Mouse (Mus musculus): ENCODE results near the gene Wfdc6a. TPM values are rescaled to one million over a fixed set of nuclear protein-coding genes. Genes with fewer than 3 reads are reported as not detected.

Wfdc6a gene
- polyA plus RNA-seq (2014; fragmentation: Illumina TruSeq; extraction: RNeasy Lipid Tissue Mini Kit (QIAGEN cat#74804); ENCODE audit: low read depth, low replicate concordance): not detected

DNA sequence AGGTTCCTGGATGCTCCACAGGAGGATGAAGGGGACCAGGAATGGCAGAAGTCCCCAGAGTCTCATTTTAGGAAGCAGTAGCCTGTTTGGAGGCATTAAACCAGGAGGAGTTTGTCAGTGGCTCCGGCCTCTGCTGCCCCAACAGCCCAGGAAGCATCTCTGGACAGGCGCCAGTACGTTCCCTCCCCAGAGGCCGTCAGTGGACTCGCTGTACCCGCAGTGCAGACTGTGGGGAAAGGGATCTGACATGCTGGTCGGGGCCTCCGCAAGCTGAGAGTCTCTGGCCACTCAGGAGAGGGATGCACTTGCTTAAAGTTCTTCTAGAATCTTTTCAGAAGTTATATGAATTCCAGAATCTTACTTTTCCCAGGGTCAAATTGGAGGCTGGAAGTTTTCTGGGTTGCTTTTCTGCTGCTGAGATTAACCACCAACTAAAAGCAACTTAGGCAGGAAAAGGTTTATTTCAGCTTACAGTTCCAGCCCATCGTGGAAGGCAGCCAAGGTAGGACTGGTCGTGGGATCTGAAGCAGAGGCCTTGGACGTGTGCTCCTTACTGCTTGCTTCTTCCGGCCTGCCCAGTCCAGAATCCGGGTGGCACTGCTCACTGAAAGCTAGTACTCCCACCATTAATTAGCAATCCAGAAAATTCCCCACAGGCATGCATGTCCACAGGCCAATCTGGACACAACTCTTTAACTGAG is at the start of gene Wfdc6a:
Gene Wfdc6a, minus strand, starts transcription at position 423 of the 701 bp plus-strand sequence.

DNA sequence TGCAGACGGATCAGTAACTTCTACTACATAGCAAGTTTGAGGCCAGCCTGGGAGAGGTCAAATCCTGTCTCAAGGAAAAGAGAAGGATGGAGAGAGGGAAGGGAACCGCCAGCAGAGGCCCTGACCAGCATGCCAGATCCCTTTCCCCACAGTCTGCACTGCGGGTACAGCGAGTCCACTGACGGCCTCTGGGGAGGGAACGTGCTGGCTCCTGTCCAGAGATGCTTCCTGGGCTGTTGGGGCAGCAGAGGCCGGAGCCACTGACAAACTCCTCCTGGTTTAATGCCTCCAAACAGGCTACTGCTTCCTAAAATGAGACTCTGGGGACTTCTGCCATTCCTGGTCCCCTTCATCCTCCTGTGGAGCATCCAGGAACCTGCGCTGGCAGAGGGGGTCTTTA is 28.2 kb upstream of the Wfdc6a start, which contains the start of the genes Wfdc6b and Wfdc8:
Gene Wfdc6b, plus strand, starts transcription at position 52 of the 400 bp plus-strand sequence.
Gene Wfdc8, minus strand, starts transcription at position 156 of the 400 bp plus-strand sequence.

DNA sequence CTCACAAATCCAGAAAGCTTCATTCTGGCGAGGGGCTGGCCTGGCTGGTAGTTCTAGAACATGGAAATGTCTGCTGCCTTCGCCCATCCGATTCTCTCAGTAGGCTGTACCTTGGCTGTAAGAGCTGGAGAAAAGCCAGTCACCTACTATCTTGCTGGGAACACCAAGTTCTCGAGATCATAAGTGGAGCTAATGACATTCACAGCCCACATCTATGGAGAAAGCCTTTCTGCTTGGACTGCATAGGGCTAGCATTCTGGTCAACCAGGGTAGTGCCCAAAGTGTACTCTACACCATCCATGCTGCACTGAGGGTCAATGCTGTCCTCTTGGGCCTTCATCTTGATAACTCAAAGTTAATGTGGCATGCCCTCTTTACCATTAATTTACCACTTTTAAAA is 8.2 kb upstream of the Wfdc6a start, which contains the start of gene Eppin:
Gene Eppin, minus strand, starts transcription at position 101 of the 400 bp plus-strand sequence.

DNA sequence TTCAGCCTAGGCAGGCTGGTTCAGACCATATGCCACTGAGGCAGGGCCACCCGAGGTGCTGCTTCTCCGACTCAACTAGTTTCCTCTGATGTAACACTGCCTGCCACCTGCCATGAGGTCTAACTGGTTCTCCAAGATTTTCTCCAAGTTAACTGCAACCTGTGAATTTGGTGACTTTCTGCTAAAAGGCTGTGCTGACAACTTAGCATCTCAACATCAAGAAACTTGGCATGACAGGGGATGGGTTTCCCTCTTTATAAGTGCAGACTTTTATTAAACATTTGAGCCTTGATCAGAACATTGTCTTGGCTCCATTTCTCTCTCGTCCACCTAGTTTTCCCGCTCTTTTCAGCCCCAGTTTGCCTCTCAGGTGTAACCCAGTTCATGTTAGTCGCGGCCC is 11.9 kb downstream of the Wfdc6a start, which contains the start of gene Spint3:
Gene Spint3, minus strand, starts transcription at position 101 of the 400 bp plus-strand sequence.

DNA sequence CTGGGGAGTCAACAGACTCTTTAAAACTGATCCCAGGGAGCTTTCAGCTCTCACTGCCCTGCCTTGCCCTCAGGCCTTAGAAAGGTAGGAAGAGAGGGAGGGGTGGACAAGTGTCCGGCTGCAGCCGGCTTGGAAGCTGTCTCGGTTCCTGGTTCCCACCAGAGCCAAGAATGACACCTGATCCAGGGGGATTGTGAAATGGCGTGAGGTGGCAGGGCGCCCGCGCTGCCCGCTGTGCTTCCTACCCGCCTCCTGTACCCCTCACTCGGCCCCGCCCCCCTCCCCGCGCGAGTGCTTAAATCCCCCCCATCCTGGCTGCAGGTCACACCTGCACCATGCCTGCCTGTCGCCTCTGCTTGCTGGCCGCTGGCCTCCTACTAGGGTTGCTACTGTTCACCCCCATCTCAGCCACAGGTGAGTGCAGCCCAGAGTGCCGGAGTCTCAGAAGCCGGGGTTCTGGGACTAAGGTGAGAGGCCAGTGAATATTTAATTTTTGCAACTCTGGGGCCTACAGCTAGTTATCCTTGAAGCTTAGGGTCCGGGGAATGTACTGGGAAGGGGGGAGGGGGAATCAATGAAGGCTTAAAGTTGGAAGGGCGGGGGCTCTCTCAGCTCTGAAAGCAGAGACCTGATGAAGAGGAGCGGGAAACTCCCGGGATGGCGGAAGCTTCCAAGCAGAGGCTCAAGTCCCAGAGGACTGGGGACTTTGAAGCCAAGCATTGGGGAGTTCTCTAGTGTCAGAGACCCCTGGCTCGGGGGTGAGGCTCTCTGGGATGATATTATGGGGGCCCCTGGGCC is 22.7 kb downstream of the Wfdc6a start, which contains the start of gene Wfdc2:
Gene Wfdc2, plus strand, starts transcription at position 23 of the 798 bp plus-strand sequence.

Other genes with a start within 250 kb of the Wfdc6a start
- not detected for gene Slpi, start 196.4 kb downstream of the Wfdc6a start, polyA plus RNA-seq (2014; fragmentation: Illumina TruSeq; extraction: RNeasy Lipid Tissue Mini Kit (QIAGEN cat#74804); ENCODE audit: low read depth, low replicate concordance)
- gene Rbpjl, start 182.3 kb downstream of the Wfdc6a start, polyA plus RNA-seq (2014; fragmentation: Illumina TruSeq; extraction: RNeasy Lipid Tissue Mini Kit (QIAGEN cat#74804); ENCODE audit: low read depth, low replicate concordance): not detected
- not detected for gene Matn4, start 180.3 kb downstream of the Wfdc6a start, polyA plus RNA-seq (2014; fragmentation: Illumina TruSeq; extraction: RNeasy Lipid Tissue Mini Kit (QIAGEN cat#74804); ENCODE audit: low read depth, low replicate concordance)
- gene Sdc4, start 141.6 kb downstream of the Wfdc6a start, polyA plus RNA-seq (2014; fragmentation: Illumina TruSeq; extraction: RNeasy Lipid Tissue Mini Kit (QIAGEN cat#74804); ENCODE audit: low read depth, low replicate concordance): 55.2 TPM
- 7.6 TPM for gene Sys1, start 128.5 kb downstream of the Wfdc6a start, polyA plus RNA-seq (2014; fragmentation: Illumina TruSeq; extraction: RNeasy Lipid Tissue Mini Kit (QIAGEN cat#74804); ENCODE audit: low read depth, low replicate concordance)
- not detected for gene Gm20458, start 124.5 kb downstream of the Wfdc6a start, polyA plus RNA-seq (2014; fragmentation: Illumina TruSeq; extraction: RNeasy Lipid Tissue Mini Kit (QIAGEN cat#74804); ENCODE audit: low read depth, low replicate concordance)
- gene Trp53tg5, start 111.7 kb downstream of the Wfdc6a start, polyA plus RNA-seq (2014; fragmentation: Illumina TruSeq; extraction: RNeasy Lipid Tissue Mini Kit (QIAGEN cat#74804); ENCODE audit: low read depth, low replicate concordance): not detected
- 3.4 TPM for gene Dbndd2, start 99.3 kb downstream of the Wfdc6a start, polyA plus RNA-seq (2014; fragmentation: Illumina TruSeq; extraction: RNeasy Lipid Tissue Mini Kit (QIAGEN cat#74804); ENCODE audit: low read depth, low replicate concordance)
- gene Pigt, start 87.9 kb downstream of the Wfdc6a start, polyA plus RNA-seq (2014; fragmentation: Illumina TruSeq; extraction: RNeasy Lipid Tissue Mini Kit (QIAGEN cat#74804); ENCODE audit: low read depth, low replicate concordance): 7.0 TPM
- not detected for gene Wfdc2, start 23.0 kb downstream of the Wfdc6a start, polyA plus RNA-seq (2014; fragmentation: Illumina TruSeq; extraction: RNeasy Lipid Tissue Mini Kit (QIAGEN cat#74804); ENCODE audit: low read depth, low replicate concordance)
- gene Spint3, start 12.0 kb downstream of the Wfdc6a start, polyA plus RNA-seq (2014; fragmentation: Illumina TruSeq; extraction: RNeasy Lipid Tissue Mini Kit (QIAGEN cat#74804); ENCODE audit: low read depth, low replicate concordance): not detected
- not detected for gene Eppin, start 8.1 kb upstream of the Wfdc6a start, polyA plus RNA-seq (2014; fragmentation: Illumina TruSeq; extraction: RNeasy Lipid Tissue Mini Kit (QIAGEN cat#74804); ENCODE audit: low read depth, low replicate concordance)
- not detected for gene Wfdc6b, start 28.1 kb upstream of the Wfdc6a start, polyA plus RNA-seq (2014; fragmentation: Illumina TruSeq; extraction: RNeasy Lipid Tissue Mini Kit (QIAGEN cat#74804); ENCODE audit: low read depth, low replicate concordance)
- gene Wfdc8, start 28.2 kb upstream of the Wfdc6a start, polyA plus RNA-seq (2014; fragmentation: Illumina TruSeq; extraction: RNeasy Lipid Tissue Mini Kit (QIAGEN cat#74804); ENCODE audit: low read depth, low replicate concordance): not detected
- not detected for gene Wfdc16, start 53.3 kb upstream of the Wfdc6a start, polyA plus RNA-seq (2014; fragmentation: Illumina TruSeq; extraction: RNeasy Lipid Tissue Mini Kit (QIAGEN cat#74804); ENCODE audit: low read depth, low replicate concordance)
- gene Wfdc10, start 70.6 kb upstream of the Wfdc6a start, polyA plus RNA-seq (2014; fragmentation: Illumina TruSeq; extraction: RNeasy Lipid Tissue Mini Kit (QIAGEN cat#74804); ENCODE audit: low read depth, low replicate concordance): not detected
- not detected for gene Wfdc9, start 71.1 kb upstream of the Wfdc6a start, polyA plus RNA-seq (2014; fragmentation: Illumina TruSeq; extraction: RNeasy Lipid Tissue Mini Kit (QIAGEN cat#74804); ENCODE audit: low read depth, low replicate concordance)
- not detected for gene Wfdc11, start 88.6 kb upstream of the Wfdc6a start, polyA plus RNA-seq (2014; fragmentation: Illumina TruSeq; extraction: RNeasy Lipid Tissue Mini Kit (QIAGEN cat#74804); ENCODE audit: low read depth, low replicate concordance)
- gene Wfdc13, start 99.7 kb upstream of the Wfdc6a start, polyA plus RNA-seq (2014; fragmentation: Illumina TruSeq; extraction: RNeasy Lipid Tissue Mini Kit (QIAGEN cat#74804); ENCODE audit: low read depth, low replicate concordance): not detected
- gene Spint4, start 113.1 kb upstream of the Wfdc6a start, polyA plus RNA-seq (2014; fragmentation: Illumina TruSeq; extraction: RNeasy Lipid Tissue Mini Kit (QIAGEN cat#74804); ENCODE audit: low read depth, low replicate concordance): not detected
- gene Spint5, start 129.9 kb upstream of the Wfdc6a start, polyA plus RNA-seq (2014; fragmentation: Illumina TruSeq; extraction: RNeasy Lipid Tissue Mini Kit (QIAGEN cat#74804); ENCODE audit: low read depth, low replicate concordance): not detected
- gene Wfdc3, start 160.5 kb upstream of the Wfdc6a start, polyA plus RNA-seq (2014; fragmentation: Illumina TruSeq; extraction: RNeasy Lipid Tissue Mini Kit (QIAGEN cat#74804); ENCODE audit: low read depth, low replicate concordance): 0.35 TPM
- 4.6 TPM for gene Dnttip1, start 160.5 kb upstream of the Wfdc6a start, polyA plus RNA-seq (2014; fragmentation: Illumina TruSeq; extraction: RNeasy Lipid Tissue Mini Kit (QIAGEN cat#74804); ENCODE audit: low read depth, low replicate concordance)
- 2.9 TPM for gene Ube2c, start 184.5 kb upstream of the Wfdc6a start, polyA plus RNA-seq (2014; fragmentation: Illumina TruSeq; extraction: RNeasy Lipid Tissue Mini Kit (QIAGEN cat#74804); ENCODE audit: low read depth, low replicate concordance)
- 8.5 TPM for gene Tnnc2, start 194.5 kb upstream of the Wfdc6a start, polyA plus RNA-seq (2014; fragmentation: Illumina TruSeq; extraction: RNeasy Lipid Tissue Mini Kit (QIAGEN cat#74804); ENCODE audit: low read depth, low replicate concordance)
- gene Snx21, start 200.4 kb upstream of the Wfdc6a start, polyA plus RNA-seq (2014; fragmentation: Illumina TruSeq; extraction: RNeasy Lipid Tissue Mini Kit (QIAGEN cat#74804); ENCODE audit: low read depth, low replicate concordance): 3.9 TPM
- not detected for gene Acot8, start 219.4 kb upstream of the Wfdc6a start, polyA plus RNA-seq (2014; fragmentation: Illumina TruSeq; extraction: RNeasy Lipid Tissue Mini Kit (QIAGEN cat#74804); ENCODE audit: low read depth, low replicate concordance)
- gene Zswim3, start 219.7 kb upstream of the Wfdc6a start, polyA plus RNA-seq (2014; fragmentation: Illumina TruSeq; extraction: RNeasy Lipid Tissue Mini Kit (QIAGEN cat#74804); ENCODE audit: low read depth, low replicate concordance): 1.8 TPM
- 4.4 TPM for gene Zswim1, start 237.2 kb upstream of the Wfdc6a start, polyA plus RNA-seq (2014; fragmentation: Illumina TruSeq; extraction: RNeasy Lipid Tissue Mini Kit (QIAGEN cat#74804); ENCODE audit: low read depth, low replicate concordance)
- gene Spata25, start 243.1 kb upstream of the Wfdc6a start, polyA plus RNA-seq (2014; fragmentation: Illumina TruSeq; extraction: RNeasy Lipid Tissue Mini Kit (QIAGEN cat#74804); ENCODE audit: low read depth, low replicate concordance): not detected
- 30.7 TPM for gene Ctsa, start 247.4 kb upstream of the Wfdc6a start, polyA plus RNA-seq (2014; fragmentation: Illumina TruSeq; extraction: RNeasy Lipid Tissue Mini Kit (QIAGEN cat#74804); ENCODE audit: low read depth, low replicate concordance)
- gene Neurl2, start 248.0 kb upstream of the Wfdc6a start, polyA plus RNA-seq (2014; fragmentation: Illumina TruSeq; extraction: RNeasy Lipid Tissue Mini Kit (QIAGEN cat#74804); ENCODE audit: low read depth, low replicate concordance): not detected

Data from adrenal gland, adult 10 weeks (tissue).